Mouse (Mus musculus) bone marrow macrophage, adult 2 months (primary cell): ENCODE measurements around the gene Zbtb39. TPM values are rescaled to one million over a fixed set of nuclear protein-coding genes. Genes with fewer than 3 reads are reported as not detected.
"Not testable (repeated sequence)": the region's sequence is repeated elsewhere in the genome, so short reads cannot be mapped to it uniquely, and the experiment has no call there.

ENCODE experiments used
- H3K27ac ChIP-seq: 2 replicates; pipeline ENCODE4 v1.5.1; 2012; ENCODE audit warnings: low read depth, low read length; ENCODE audit not compliant: insufficient read depth
- H3K4me1 ChIP-seq: 2 replicates; pipeline ENCODE4 v1.6.1; 2012; ENCODE audit warnings: low read length; ENCODE audit not compliant: control insufficient read depth, insufficient read depth
- H3K4me3 ChIP-seq: 2 replicates; pipeline ENCODE4 v1.5.1; 2012; ENCODE audit warnings: mild to moderate bottlenecking, low read length, moderate library complexity; ENCODE audit not compliant: insufficient read depth
- CTCF ChIP-seq: IDR thresholded peaks from 2 replicates; pipeline ENCODE4 v1.5.1; 2012; ENCODE audit warnings: low read depth, mild to moderate bottlenecking, low read length, moderate library complexity
- POLR2A ChIP-seq: IDR thresholded peaks from 2 replicates; pipeline ENCODE4 v1.6.1; 2012; ENCODE audit warnings: mild to moderate bottlenecking, low read depth, low read length, borderline replicate concordance
- polyA plus RNA-seq: library from polyadenylated mRNA; stranded (reverse); fragments of >200 nt; gene quantifications from 2 replicates; pipeline ENCODE4 v1.2.4, GENCODE M21; 2012; ENCODE audit not compliant: missing spikeins, insufficient read depth, insufficient read length

Gene Zbtb39
- polyA plus RNA-seq, 1 experiment = 4.6 TPM

GRCm38 (mm10) chr10:127776011-127776410, 36.7 kb downstream of the Zbtb39 start, which contains the start of gene Rdh9:
Gene Rdh9 (plus strand): TSS chr10:127776386.
- no peaks in the 10 kb centered on the region for H3K4me1 ChIP-seq
- no peak within 1 kb of the TSS for H3K27ac ChIP-seq
- no peak for TF ChIP-seq CTCF
- TF ChIP-seq POLR2A = no peak
- H3K4me3 ChIP-seq = no peak within 1 kb of the TSS

GRCm38 (mm10) chr10:127782321-127782720, 43.0 kb downstream of the Zbtb39 start:
- not testable (repeated sequence) for H3K4me1 ChIP-seq, H3K27ac ChIP-seq, H3K4me3 ChIP-seq

- H3K27ac ChIP-seq = not testable (repeated sequence)
Observed at GRCm38 (mm10) chr10:127785411-127785810, 46.1 kb downstream of the Zbtb39 start.

More at GRCm38 (mm10) chr10:127785411-127785810, 46.1 kb downstream of the Zbtb39 start:
- H3K4me1 ChIP-seq, H3K4me3 ChIP-seq: not testable (repeated sequence)

Other genes starting within 250 kb of the Zbtb39 start
- 1.5 and 2.7 TPM in 2 replicates for gene Stac3, start 237.9 kb upstream of the Zbtb39 start, polyA plus RNA-seq
- not detected in 2 replicates for gene Ndufa4l2, start 224.6 kb upstream of the Zbtb39 start, polyA plus RNA-seq
- gene Shmt2, start 217.1 kb upstream of the Zbtb39 start, polyA plus RNA-seq = 21.0 and 22.8 TPM in 2 replicates
- gene Nxph4, start 205.0 kb upstream of the Zbtb39 start, polyA plus RNA-seq = not detected in 2 replicates
- 361 and 418 TPM in 2 replicates for gene Lrp1, start 118.4 kb upstream of the Zbtb39 start, polyA plus RNA-seq
- gene Stat6, start 96.6 kb upstream of the Zbtb39 start, polyA plus RNA-seq = 128 and 144 TPM in 2 replicates
- 11.0 and 13.5 TPM in 2 replicates for gene Nemp1, start 72.6 kb upstream of the Zbtb39 start, polyA plus RNA-seq
- 21.4 and 25.4 TPM in 2 replicates for gene Nab2, start 71.0 kb upstream of the Zbtb39 start, polyA plus RNA-seq
- 0.31 TPM in 1 of 2 replicates, not detected in the other for gene Myo1a, start 34.4 kb upstream of the Zbtb39 start, polyA plus RNA-seq
- gene Tac2, start 15.1 kb upstream of the Zbtb39 start, polyA plus RNA-seq = not detected in 2 replicates
- gene Gpr182, start 12.2 kb downstream of the Zbtb39 start, polyA plus RNA-seq = not detected in 2 replicates
- not detected in 2 replicates for gene Rdh1, start 20.2 kb downstream of the Zbtb39 start, polyA plus RNA-seq
- not detected in 2 replicates for gene Rdh16f1, start 20.2 kb downstream of the Zbtb39 start, polyA plus RNA-seq
- 0.60 TPM in 1 of 2 replicates, not detected in the other for gene Rdh9, start 36.8 kb downstream of the Zbtb39 start, polyA plus RNA-seq
- gene Rdh16, start 61.6 kb downstream of the Zbtb39 start, polyA plus RNA-seq = not detected in 2 replicates
- not detected in 2 replicates for gene Rdh19, start 110.4 kb downstream of the Zbtb39 start, polyA plus RNA-seq
- gene Rdh16f2, start 126.9 kb downstream of the Zbtb39 start, polyA plus RNA-seq = not detected in 2 replicates
- not detected in 2 replicates for gene Rdh7, start 149.3 kb downstream of the Zbtb39 start, polyA plus RNA-seq
- gene Sdr9c7, start 159.0 kb downstream of the Zbtb39 start, polyA plus RNA-seq = not detected in 2 replicates